Comparison of ENCODE assay signal across 28 mouse cellular contexts in the genomic region with DNA sequence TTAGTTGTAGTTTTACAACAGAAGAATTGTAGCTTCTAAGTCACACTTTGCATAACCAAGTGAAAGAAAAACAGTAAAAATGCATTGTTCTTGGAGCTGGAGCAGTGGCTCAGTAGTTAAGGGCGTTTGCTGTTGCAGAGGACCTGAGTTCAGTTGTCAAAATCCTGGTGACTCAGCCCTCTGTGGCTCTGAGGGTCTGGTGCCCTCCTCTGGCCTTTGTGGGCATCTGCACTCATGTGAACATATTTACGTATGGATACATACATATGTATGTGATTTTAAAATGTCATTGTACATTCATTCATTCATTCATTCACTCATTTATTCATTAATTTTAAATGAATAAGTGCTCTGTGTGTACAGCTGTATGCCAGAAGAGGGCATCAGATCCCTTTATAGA. TPM values are rescaled to one million over a fixed set of nuclear protein-coding genes. Genes with fewer than 3 reads are reported as not detected.
A peak's percentile ranks its signal among the peaks of the same experiment; 100 is the strongest.
DNase-seq lines count a peak whose midpoint lies in the region; ATAC-seq and TF ChIP-seq lines count a peak whose summit lies in the region.
"Had no signal": no experiment of that assay in that cellular context is flagged by ENCODE, and none has a peak within 500 bp of the region (broad histone marks: within the 10 kb centered on the region; RNA-seq: fewer than 3 reads in every experiment).

No protein-coding gene starts in this region.

- H3K4me3 ChIP-seq in kidney, postnatal 0 days (replicated peaks; ENCODE audit: low read depth, low read length) = no peak overlapping the region
- H3K4me3 ChIP-seq in kidney, embryonic 16.5 days (ENCODE audit: low read length) = no peak overlapping the region
- H3K4me3 ChIP-seq: embryonic facial prominence, embryonic 13.5 days; forebrain, embryonic 15.5 days; hindbrain, embryonic 10.5 days; left cerebral cortex, adult 2 months; liver, embryonic 13.5 days; midbrain, embryonic 13.5 days; neural tube, embryonic 13.5 days had no signal

- in situ Hi-C loops in Patski (cut with MboI; ENCODE audit: low pct_unique_long_range_greater_than_20kb) = no loop called here

- H3K27me3 ChIP-seq in kidney, postnatal 0 days (ENCODE audit: insufficient read depth, low read length) = no peaks in the 10 kb centered on the region
- no peaks in the 10 kb centered on the region for H3K27me3 ChIP-seq in kidney, embryonic 16.5 days (ENCODE audit: insufficient read depth, low read length)
- H3K27me3 ChIP-seq in Patski = no peaks in the 10 kb centered on the region
- H3K27me3 ChIP-seq: embryonic facial prominence, embryonic 13.5 days; forebrain, embryonic 15.5 days; liver, embryonic 13.5 days; midbrain, embryonic 13.5 days; neural tube, embryonic 13.5 days had no signal

- H3K27ac ChIP-seq in kidney, postnatal 0 days = no peak overlapping the region
- no peak overlapping the region for H3K27ac ChIP-seq in kidney, embryonic 16.5 days (ENCODE audit: low read length)
- H3K27ac ChIP-seq: embryonic facial prominence, embryonic 13.5 days; forebrain, embryonic 15.5 days; hindbrain, embryonic 10.5 days; left cerebral cortex, adult 2 months; liver, embryonic 13.5 days; midbrain, embryonic 13.5 days; neural tube, embryonic 13.5 days had no signal

- no peak overlapping the region for H3K9ac ChIP-seq in kidney, postnatal 0 days (ENCODE audit: low read depth, low read length)
- H3K9ac ChIP-seq in kidney, embryonic 16.5 days (replicated peaks; ENCODE audit: low read length) = no peak overlapping the region
- H3K9ac ChIP-seq: embryonic facial prominence, embryonic 13.5 days; forebrain, embryonic 15.5 days; liver, embryonic 13.5 days; midbrain, embryonic 13.5 days; neural tube, embryonic 13.5 days had no signal

- no peak overlapping the region for H3K4me2 ChIP-seq in kidney, postnatal 0 days (ENCODE audit: low read length)
- H3K4me2 ChIP-seq in kidney, embryonic 16.5 days (replicated peaks; ENCODE audit: low read depth, low read length) = no peak overlapping the region
- H3K4me2 ChIP-seq: embryonic facial prominence, embryonic 13.5 days; forebrain, embryonic 15.5 days; liver, embryonic 13.5 days; midbrain, embryonic 13.5 days; neural tube, embryonic 13.5 days had no signal

- POLR2A ChIA-PET in Patski (lab: Charles Lee) = no interaction called here

- CTCF ChIA-PET in Patski (lab: Charles Lee) = interaction anchor here (0.9 kb wide), 1 partner anchor 22 kb away, joined by 3 read pairs; no protein-coding TSS in a partner anchor

- no peaks in the 10 kb centered on the region for H3K9me3 ChIP-seq in kidney, postnatal 0 days (replicated peaks; ENCODE audit: low read length)
- no peaks in the 10 kb centered on the region for H3K9me3 ChIP-seq in kidney, embryonic 16.5 days (ENCODE audit: low read length)
- H3K9me3 ChIP-seq: embryonic facial prominence, embryonic 13.5 days; forebrain, embryonic 15.5 days; hindbrain, embryonic 10.5 days; liver, embryonic 13.5 days; midbrain, embryonic 13.5 days; neural tube, embryonic 13.5 days had no signal

- no peaks in the 10 kb centered on the region for H3K36me3 ChIP-seq in kidney, postnatal 0 days (ENCODE audit: insufficient read depth, low read length)
- no peaks in the 10 kb centered on the region for H3K36me3 ChIP-seq in kidney, embryonic 16.5 days (ENCODE audit: insufficient read depth, low read length)
- H3K36me3 ChIP-seq: embryonic facial prominence, embryonic 13.5 days; forebrain, embryonic 15.5 days; hindbrain, embryonic 10.5 days; liver, embryonic 13.5 days; midbrain, embryonic 13.5 days; neural tube, embryonic 13.5 days had no signal

- DNase-seq in kidney, postnatal 0 days (ENCODE audit: low spot score) = no peak
- DNase-seq in 416B (ENCODE audit: low read depth) = peak; percentile 28
- DNase-seq in A20 (ENCODE audit: low read depth, low spot score) = peak; percentile 22
- DNase-seq in Patski (ENCODE audit: low read depth, low spot score) = no peak
- no peak for DNase-seq in layer of hippocampus, adult 9-11 months
- DNase-seq in adrenal gland, adult 2 months = no peak
- DNase-seq: adrenal gland, postnatal 25 days; cerebellum, adult 9-10 months; gastrocnemius, postnatal 36 days; left cerebral cortex, postnatal 4 days; liver, embryonic 13.5 days; thymus, postnatal 14 days had no signal

- peak; percentile 46 for TF ChIP-seq CTCF in kidney, postnatal 0 days (IDR thresholded peaks at IDR 0.05; ENCODE audit: low read depth)
- TF ChIP-seq CTCF in Patski (IDR thresholded peaks at IDR 0.05) = peak; percentile 62

- 77% methylated on average over 2 of the region's 2 CpGs for WGBS in kidney, postnatal 0 days
- WGBS in kidney, embryonic 16.5 days = 89% methylated on average over 2 of the region's 2 CpGs

- no peak for ATAC-seq in kidney, postnatal 0 days (replicated peaks; ENCODE audit: low FRiP score, low read depth)
- no peak for ATAC-seq in kidney, embryonic 16.5 days (ENCODE audit: low FRiP score, low TSS enrichment)
- ATAC-seq in Patski = no peak
- ATAC-seq: CD4-positive, CD25-positive, alpha-beta regulatory T cell, adult 4 months; forebrain, embryonic 15.5 days; midbrain, embryonic 13.5 days had no signal

- no peaks in the 10 kb centered on the region for H3K4me1 ChIP-seq in kidney, postnatal 0 days (replicated peaks; ENCODE audit: insufficient read depth, low read length)
- H3K4me1 ChIP-seq in kidney, embryonic 16.5 days (ENCODE audit: insufficient read depth, low read length) = 0 out of 2 replicates have a peak, but pooled peaks cover 2% of the 10 kb centered on the region
- H3K4me1 ChIP-seq: forebrain, embryonic 15.5 days; hindbrain, embryonic 10.5 days; liver, embryonic 13.5 days; midbrain, embryonic 13.5 days had no signal

RNA-seq across cellular contexts. Expression of a gene that starts 10.8 kb away (rescaled TPM):
- not detected in 2 replicates for polyA plus RNA-seq in kidney, postnatal 0 days (2015; fragmentation: Nextera tagmentation; extraction: Ambion mirVana)
- polyA plus RNA-seq in kidney, embryonic 16.5 days (2015; fragmentation: Nextera tagmentation; extraction: Ambion mirVana) = not detected in 2 replicates
- not detected for polyA plus RNA-seq in Patski (2021)
- not detected for total RNA-seq in adrenal gland, adult 2 months (2021)
- not detected in 2 replicates for polyA plus RNA-seq in adrenal gland, adult 2 months (2012; rRNA removed)
- total RNA-seq: adrenal gland, postnatal 25 days; gastrocnemius, postnatal 36 days; left cerebral cortex, adult 2 months; left cerebral cortex, postnatal 4 days; megakaryocyte progenitor cell, adult 5-6 weeks had no signal
- polyA plus RNA-seq: CD4-positive, CD25-positive, alpha-beta regulatory T cell, adult 4 months; cortical plate, adult 2 months; embryonic facial prominence, embryonic 13.5 days; forebrain, embryonic 15.5 days; heart, postnatal 0 days; hindbrain, embryonic 10.5 days; kidney, embryonic 14.5 days; large intestine, adult 2 months; liver, embryonic 13.5 days; lung, embryonic 16.5 days; midbrain, embryonic 13.5 days; neural tube, embryonic 13.5 days; small intestine, adult 2 months; testis, adult 2 months had no signal

RNA-seq across cellular contexts. Expression of a gene that starts 43.7 kb away (rescaled TPM):
- 0.29 and 0.32 TPM in 2 replicates for polyA plus RNA-seq in kidney, postnatal 0 days (2015; fragmentation: Nextera tagmentation; extraction: Ambion mirVana)
- polyA plus RNA-seq in kidney, embryonic 16.5 days (2015; fragmentation: Nextera tagmentation; extraction: Ambion mirVana) = 0.15 and 0.17 TPM in 2 replicates
- not detected for polyA plus RNA-seq in Patski (2021)
- not detected for total RNA-seq in adrenal gland, adult 2 months (2021)
- not detected in 2 replicates for polyA plus RNA-seq in adrenal gland, adult 2 months (2012; rRNA removed)
- total RNA-seq: adrenal gland, postnatal 25 days; gastrocnemius, postnatal 36 days; left cerebral cortex, adult 2 months; left cerebral cortex, postnatal 4 days; megakaryocyte progenitor cell, adult 5-6 weeks had no signal
- polyA plus RNA-seq: CD4-positive, CD25-positive, alpha-beta regulatory T cell, adult 4 months; cortical plate, adult 2 months; embryonic facial prominence, embryonic 13.5 days; forebrain, embryonic 15.5 days; heart, postnatal 0 days; hindbrain, embryonic 10.5 days; midbrain, embryonic 13.5 days; neural tube, embryonic 13.5 days; testis, adult 2 months had no signal

RNA-seq across cellular contexts. Expression of a gene that starts 48.5 kb away (rescaled TPM):
- 25.6 and 28.7 TPM in 2 replicates for polyA plus RNA-seq in kidney, postnatal 0 days (2015; fragmentation: Nextera tagmentation; extraction: Ambion mirVana)
- polyA plus RNA-seq in kidney, embryonic 16.5 days (2015; fragmentation: Nextera tagmentation; extraction: Ambion mirVana) = 13.8 and 18.9 TPM in 2 replicates
- 59.2 TPM for polyA plus RNA-seq in Patski (2021)
- not detected for total RNA-seq in adrenal gland, adult 2 months (2021)
- not detected in 2 replicates for polyA plus RNA-seq in adrenal gland, adult 2 months (2012; rRNA removed)
- total RNA-seq: adrenal gland, postnatal 25 days; gastrocnemius, postnatal 36 days; left cerebral cortex, adult 2 months; megakaryocyte progenitor cell, adult 5-6 weeks had no signal
- polyA plus RNA-seq: CD4-positive, CD25-positive, alpha-beta regulatory T cell, adult 4 months; cortical plate, adult 2 months; large intestine, adult 2 months; small intestine, adult 2 months; testis, adult 2 months had no signal

Comparison
In these comparisons a context has a peak if more than half of its experiments do, and no peak if none do; other contexts are left out.
1. DNase-seq: peak in 416B (single experiment) and A20 (single experiment); none in kidney, postnatal 0 days (single experiment), Patski (single experiment), layer of hippocampus, adult 9-11 months (single experiment) and adrenal gland, adult 2 months (single experiment).
2. RNA of a gene that starts 48.5 kb away (polyA plus RNA-seq): 59.2 TPM in Patski (single experiment), 25.6 to 28.7 TPM in kidney, postnatal 0 days and 13.8 to 18.9 TPM in kidney, embryonic 16.5 days; not detected in adrenal gland, adult 2 months; every median in the first group is over 10 times any median in the second.